Mouse (Mus musculus) cerebellum, adult 2 months (tissue): ENCODE results near the gene Vmn1r233. TPM values are rescaled to one million over a fixed set of nuclear protein-coding genes. Genes with fewer than 3 reads are reported as not detected.

Source experiments
- DNase-seq, 2 experiments: peaks; one replicate each; pipeline ENCODE4 v3.0.0; 2021
- H3K27ac ChIP-seq: fragments of 200-500 bp; 2 replicates; pipeline ENCODE4 v1.5.1; 2012; ENCODE audit warnings: low read length, control low read depth, inconsistent platforms; ENCODE audit not compliant: insufficient read depth
- H3K27me3 ChIP-seq: fragments of 200-500 bp; 2 replicates; pipeline ENCODE4 v1.6.1; 2012; ENCODE audit warnings: inconsistent platforms, mild to moderate bottlenecking, low read length, moderate library complexity; ENCODE audit not compliant: control insufficient read depth, insufficient read depth
- H3K4me1 ChIP-seq: fragments of 200-500 bp; 2 replicates; pipeline ENCODE4 v1.6.1; 2011; ENCODE audit warnings: low read length; ENCODE audit not compliant: control insufficient read depth, insufficient read depth
- H3K4me3 ChIP-seq: fragments of 200-500 bp; replicated peaks from 2 replicates; pipeline ENCODE3; 2011; ENCODE audit warnings: mild to moderate bottlenecking, low read depth, low read length, control low read depth; ENCODE audit not compliant: insufficient read depth
- CTCF ChIP-seq: fragments of 200-500 bp; IDR thresholded peaks from 2 replicates; pipeline ENCODE4 v1.5.1; 2011; ENCODE audit warnings: low read depth, mild to moderate bottlenecking, control low read depth, low read length, moderate library complexity, borderline replicate concordance; ENCODE audit not compliant: insufficient read depth
- POLR2A ChIP-seq: fragments of 200-500 bp; IDR thresholded peaks from 2 replicates; pipeline ENCODE4 v1.6.1; 2011; ENCODE audit warnings: low read length, control low read depth, borderline replicate concordance; ENCODE audit not compliant: insufficient read depth
- WGBS: fragments of 180-500 bp; shearing (Covaris S2); methylation state at CpG from one replicate; pipeline ENCODE4 v1.1.7; 2018; 5-methylcytosine and 5-hydroxymethylcytosine counted together
- polyA plus RNA-seq: library from polyadenylated mRNA; depleted of rRNA; stranded (reverse); fragments of >200 nt; gene quantifications from 2 replicates; pipeline ENCODE4 v1.2.3, GENCODE M21; 2012; rRNA removed

Vmn1r233 gene
- polyA plus RNA-seq, 1 experiment: not detected

- Histone ChIP-seq H3K27me3 (no peaks in the 10 kb centered on the region), H3K4me1 (no peaks in the 10 kb centered on the region), H3K4me3 (no peak overlapping the region), H3K27ac (no peak overlapping the region)
- TF ChIP-seq POLR2A (no peak), CTCF (no peak)
- no peak for DNase-seq
- 92% methylated on average over 5 of the region's 5 CpGs for WGBS
These were observed 35.9 kb downstream of the Vmn1r233 start for GRCm38 (mm10) chr17:20960386-20960785.

- peaks cover 10% of the 10 kb centered on the region for H3K4me1 ChIP-seq
- H3K27ac ChIP-seq: no peak overlapping the region
- DNase-seq: no peak
- H3K4me3 ChIP-seq: peak overlapping the region; percentile 99
- no peaks in the 10 kb centered on the region for H3K27me3 ChIP-seq
- TF ChIP-seq CTCF (no peak), POLR2A (no peak)
These were observed 49.6 kb downstream of the Vmn1r233 start for GRCm38 (mm10) chr17:20946636-20947035.

GRCm38 (mm10) chr17:20946026-20946565 lies 50.2 kb downstream of the Vmn1r233 start:
- Histone ChIP-seq H3K4me1 (peaks cover 10% of the 10 kb centered on the region), H3K27me3 (no peaks in the 10 kb centered on the region)
- under 1% methylated on average over 13 of the region's 13 CpGs for WGBS

GRCm38 (mm10) chr17:20944985-20945891 lies 51.0 kb downstream of the Vmn1r233 start, which contains the start of gene Ppp2r1a:
Gene Ppp2r1a, plus strand, starts transcription at chr17:20945311.
- peak; percentile 58; the same call in 1 of the 2 replicates for TF ChIP-seq POLR2A
- TF ChIP-seq CTCF: no peak
- DNase-seq: peak; percentile 99 to 100
- Histone ChIP-seq H3K4me3 (peak within 1 kb of the TSS; percentile 99), H3K27ac (peak within 1 kb of the TSS; percentile 97), H3K27me3 (no peaks in the 10 kb centered on the region), H3K4me1 (peaks cover 10% of the 10 kb centered on the region)
- under 1% methylated on average over 69 of the region's 69 CpGs for WGBS

More at GRCm38 (mm10) chr17:20946026-20946565, 50.2 kb downstream of the Vmn1r233 start:
- Histone ChIP-seq H3K4me3 (peak overlapping the region; percentile 99), H3K27ac (peak overlapping the region; percentile 97)
- peak in 1 of 2 experiments; percentile 36 for DNase-seq
- TF ChIP-seq POLR2A (no peak), CTCF (no peak)

GRCm38 (mm10) chr17:20944226-20944625 lies 52.0 kb downstream of the Vmn1r233 start:
- WGBS: 34% methylated on average over 3 of the region's 3 CpGs
- DNase-seq: peak in 1 of 2 experiments; percentile 14
- no peaks in the 10 kb centered on the region for H3K27me3 ChIP-seq
- H3K27ac ChIP-seq: 0 out of 2 replicates have a peak overlapping the region, but pooled peaks have one; percentile 85
- TF ChIP-seq CTCF: no peak
- peaks cover 7% of the 10 kb centered on the region for H3K4me1 ChIP-seq
- peak overlapping the region; percentile 73 for H3K4me3 ChIP-seq

Other genes with a start within 250 kb of the Vmn1r233 start
- gene Vmn1r228, start 210.3 kb downstream of the Vmn1r233 start, polyA plus RNA-seq: not detected in 2 replicates
- gene Vmn1r229, start 184.9 kb downstream of the Vmn1r233 start, polyA plus RNA-seq: not detected in 2 replicates
- not detected in 2 replicates for gene Vmn1r230, start 156.0 kb downstream of the Vmn1r233 start, polyA plus RNA-seq
- gene Vmn1r231, start 91.4 kb downstream of the Vmn1r233 start, polyA plus RNA-seq: not detected in 2 replicates
- not detected in 2 replicates for gene Vmn1r232, start 76.8 kb downstream of the Vmn1r233 start, polyA plus RNA-seq
- 530 and 556 TPM in 2 replicates for gene Ppp2r1a, start 51.2 kb downstream of the Vmn1r233 start, polyA plus RNA-seq
- 17.6 and 18.3 TPM in 2 replicates for gene Zfp160, start 12.4 kb upstream of the Vmn1r233 start, polyA plus RNA-seq
- gene Vmn1r234, start 229.6 kb upstream of the Vmn1r233 start, polyA plus RNA-seq: not detected in 2 replicates